Mouse (Mus musculus): ENCODE measurements around the gene Efcc1.

DNA sequence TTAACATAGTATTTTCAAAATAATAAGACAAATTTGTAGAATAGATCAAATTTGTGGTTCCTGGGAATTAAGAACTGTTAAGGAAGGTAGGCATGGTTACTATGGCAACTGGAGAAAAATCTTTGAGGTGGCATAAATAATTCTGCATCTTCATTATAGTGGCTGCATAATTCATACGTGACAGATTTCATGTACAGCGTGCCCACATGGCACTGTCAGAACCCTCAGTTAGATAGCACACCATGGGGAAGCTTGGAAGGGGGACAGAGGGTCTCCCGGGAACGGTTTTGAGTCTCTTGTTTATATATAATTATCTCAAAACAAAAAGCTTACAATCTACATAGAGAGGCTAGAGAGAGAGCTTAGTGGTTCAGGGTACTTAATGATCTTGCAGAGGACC is 34.1 kb upstream of the Efcc1 start:
- TF ChIP-seq CTCF (IDR thresholded peaks at IDR 0.05; ENCODE audit: control insufficient read depth, insufficient read depth, insufficient read length) (no peak), MYOG (IDR thresholded peaks at IDR 0.05; ENCODE audit: control insufficient read depth, extremely low read depth, insufficient read length) (no peak), MAX (IDR thresholded peaks at IDR 0.05) (no peak), USF1 (IDR thresholded peaks at IDR 0.05; ENCODE audit: low read depth) (no peak)
